Mouse (Mus musculus) left cerebral cortex, postnatal 36 days (tissue): ENCODE measurements around the gene Ttc17. TPM values are rescaled to one million over a fixed set of nuclear protein-coding genes. Genes with fewer than 3 reads are reported as not detected.

Experiments
- DNase-seq, 2 experiments: peaks; one replicate each; pipeline ENCODE4 v3.0.0; 2021 to 2022; ENCODE audit warnings: low spot score in 2 of 2, mixed read lengths in 1 of 2
- intact Hi-C: fragments of 180-260 bp; cut with DNase I; formaldehyde crosslinking; loops from one replicate; pipeline ENCODE4 v1.15.1; 2025
- total RNA-seq, 2 experiments: library from RNA; stranded (reverse); gene quantifications; 2 replicates each; pipeline ENCODE4 v1.2.3; 2021

The Ttc17 gene
- total RNA-seq, 2 experiments from 2014 or later, result 30.3 to 37.4 TPM

DNA sequence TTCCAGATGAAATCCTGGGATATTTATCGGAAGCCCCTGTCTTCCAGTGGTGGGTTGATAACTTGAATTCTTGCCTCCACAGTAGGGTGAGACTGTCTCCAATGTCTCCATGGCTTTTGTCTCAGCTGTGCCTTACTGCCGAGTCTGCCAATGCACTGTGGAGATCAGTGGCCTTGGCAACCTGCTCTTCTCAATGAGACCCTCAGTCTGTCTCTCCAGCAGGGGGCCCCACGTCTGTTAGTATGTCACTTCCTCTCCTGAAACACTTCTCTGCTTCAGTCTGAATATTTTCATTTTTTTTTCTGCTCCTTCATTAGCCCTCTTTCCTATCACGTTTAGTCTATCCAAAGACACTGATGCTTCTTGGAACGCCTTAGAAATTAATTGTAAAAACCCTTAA, 90.0 kb downstream of the Ttc17 start:
- intact Hi-C loops, result no loop called here
- no peak for DNase-seq

DNA sequence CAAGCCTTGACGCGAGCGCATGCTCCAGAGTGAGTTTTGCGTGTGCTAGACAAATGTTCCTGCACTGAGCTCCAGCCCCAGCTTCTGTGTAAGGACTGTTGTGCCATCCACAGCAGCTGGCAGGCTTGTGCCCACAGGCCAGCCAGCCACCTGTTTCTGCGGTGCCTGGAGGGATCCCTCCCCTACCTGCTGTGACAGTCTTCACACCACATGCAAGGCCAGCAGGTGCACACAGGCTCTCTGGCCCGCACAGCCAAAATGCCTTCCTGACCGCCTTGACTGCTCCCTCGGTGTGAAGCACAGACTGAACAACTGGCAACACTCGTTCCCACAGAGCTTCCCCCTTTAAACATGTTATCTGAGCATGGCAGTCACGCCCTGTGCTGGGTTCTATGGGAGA, 102.5 kb downstream of the Ttc17 start:
- no peak for DNase-seq
- intact Hi-C loops, result no loop called here

DNA sequence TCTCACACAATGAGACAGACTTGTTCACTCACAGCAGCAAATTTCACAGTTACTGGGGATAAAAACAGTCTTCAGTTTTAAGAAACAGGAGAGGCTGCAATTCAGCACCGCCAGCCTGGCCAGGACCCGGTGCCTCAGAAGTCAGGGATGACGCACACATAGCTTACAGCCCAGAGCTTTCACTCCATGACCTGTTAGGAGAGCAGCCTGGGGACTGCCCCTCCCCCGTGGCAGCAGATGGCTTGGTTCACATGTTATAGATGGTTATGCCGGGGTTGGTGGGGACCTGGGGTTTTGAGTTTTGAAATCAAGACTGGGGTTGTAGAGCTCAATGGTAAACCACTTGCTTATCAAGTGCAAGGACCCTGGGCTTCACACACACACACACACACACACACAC, 104.1 kb downstream of the Ttc17 start:
- no peak for DNase-seq
- intact Hi-C loops, result no loop called here

DNA sequence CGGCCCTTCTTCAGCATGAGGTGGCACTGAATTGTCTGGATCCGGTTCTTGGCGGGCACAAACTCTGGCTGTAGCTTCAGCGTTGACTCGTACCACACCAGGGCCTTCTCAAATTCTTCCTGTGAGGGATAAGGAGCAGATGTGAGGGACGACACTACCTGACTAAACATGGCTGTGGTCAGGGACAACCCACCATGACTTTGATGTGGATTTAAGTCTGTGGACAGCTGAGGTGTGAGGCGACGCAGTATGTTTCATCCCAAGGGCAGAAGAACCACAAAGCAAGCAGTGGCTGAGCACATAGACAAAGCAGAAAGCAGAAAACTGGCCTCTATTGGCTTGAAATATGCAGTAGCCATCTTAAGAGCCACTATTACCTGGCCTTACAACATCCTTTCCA, 104.7 kb downstream of the Ttc17 start:
- no peak for DNase-seq

DNA sequence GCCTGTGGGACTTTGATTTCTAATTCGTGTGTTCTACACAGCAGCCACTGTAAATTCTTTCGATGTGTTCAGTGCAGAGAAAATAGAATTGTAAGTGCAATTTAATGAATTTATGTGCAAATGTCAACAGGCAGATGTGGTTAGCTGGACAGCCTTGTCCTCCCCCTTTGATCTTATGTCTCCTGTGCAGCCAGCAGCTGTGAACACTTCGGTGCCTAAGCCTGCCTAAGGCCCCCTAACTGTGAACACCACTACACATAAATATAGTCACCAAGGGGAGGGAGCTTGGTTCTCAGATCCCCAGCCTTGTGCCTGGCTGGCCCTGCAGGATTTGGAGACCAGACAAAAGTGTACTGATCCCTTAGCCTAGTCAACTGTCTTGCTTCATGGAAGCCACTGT, 109.0 kb downstream of the Ttc17 start:
- DNase-seq, result no peak
- intact Hi-C loops, result no loop called here

More for the DNA sequence above, 104.7 kb downstream of the Ttc17 start:
- intact Hi-C loops, result no loop called here

DNA sequence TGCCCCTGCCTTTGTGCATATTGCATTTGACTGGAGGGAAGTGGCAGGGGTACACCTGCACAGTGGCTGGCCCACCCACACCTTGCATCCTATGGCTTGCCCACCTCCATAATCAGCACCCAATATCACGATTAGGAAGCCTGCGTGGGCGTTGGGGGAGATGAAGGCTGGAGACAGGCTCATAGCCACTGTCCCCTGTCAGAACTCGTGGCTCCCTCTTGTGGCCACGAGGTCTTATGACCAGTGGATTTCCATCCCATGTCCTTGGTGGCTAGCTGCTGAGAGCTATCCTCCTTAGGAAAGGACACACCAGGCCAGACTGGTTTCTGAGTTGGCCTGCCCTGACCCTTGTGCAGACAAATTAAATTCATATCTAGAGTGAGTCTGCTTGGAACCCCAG, 116.0 kb downstream of the Ttc17 start:
- intact Hi-C loops, result loop anchor here (1.0 to 5.0 kb wide), 2 partner anchors 36 to 253 kb away; no protein-coding TSS in a partner anchor
- DNase-seq, result peak; percentile 78

DNA sequence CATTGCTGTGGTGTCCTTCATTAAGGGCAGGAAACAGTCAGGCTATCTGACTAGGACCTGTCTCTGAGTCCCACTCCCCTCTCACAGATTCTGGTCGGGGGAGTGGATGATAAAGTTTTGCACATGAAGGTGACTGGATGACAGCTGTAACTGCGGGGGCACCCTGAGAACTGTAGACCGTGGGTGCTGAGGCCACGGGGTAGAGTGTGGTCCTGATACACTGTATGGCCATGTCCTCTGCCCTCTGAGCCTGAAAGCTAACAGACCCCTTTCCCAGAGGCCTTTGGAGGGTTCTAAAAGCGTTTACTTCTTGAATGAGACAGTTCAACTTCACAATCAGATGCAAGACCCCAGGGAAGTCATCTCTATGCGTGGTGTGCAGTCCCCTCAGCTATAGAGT, 116.8 kb downstream of the Ttc17 start:
- intact Hi-C loops, result loop anchor here (1.0 to 5.0 kb wide), 2 partner anchors 35 to 252 kb away; no protein-coding TSS in a partner anchor
- DNase-seq, result no peak

DNA sequence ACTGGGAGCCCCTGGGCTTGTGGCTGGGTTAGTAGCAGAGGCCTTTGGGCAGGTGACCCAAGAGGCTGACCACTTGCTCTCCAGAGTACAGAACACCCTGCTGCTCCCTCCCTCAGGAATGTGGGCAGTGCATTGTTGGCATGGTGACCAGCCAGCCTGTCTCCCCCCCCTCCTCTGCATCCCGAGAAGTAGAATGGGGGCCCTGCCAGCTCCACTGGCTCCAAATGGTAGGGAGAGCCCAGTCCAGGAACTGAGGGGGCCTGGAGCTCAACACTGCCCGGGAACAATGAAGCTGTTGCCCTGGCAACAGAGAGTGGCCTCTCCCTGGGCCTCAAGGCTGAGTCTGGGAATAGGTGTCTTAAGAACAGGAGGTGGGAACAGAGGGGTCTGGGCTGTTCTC, 117.3 kb downstream of the Ttc17 start:
- intact Hi-C loops, result no loop called here
- DNase-seq, result peak; percentile 15 to 33

DNA sequence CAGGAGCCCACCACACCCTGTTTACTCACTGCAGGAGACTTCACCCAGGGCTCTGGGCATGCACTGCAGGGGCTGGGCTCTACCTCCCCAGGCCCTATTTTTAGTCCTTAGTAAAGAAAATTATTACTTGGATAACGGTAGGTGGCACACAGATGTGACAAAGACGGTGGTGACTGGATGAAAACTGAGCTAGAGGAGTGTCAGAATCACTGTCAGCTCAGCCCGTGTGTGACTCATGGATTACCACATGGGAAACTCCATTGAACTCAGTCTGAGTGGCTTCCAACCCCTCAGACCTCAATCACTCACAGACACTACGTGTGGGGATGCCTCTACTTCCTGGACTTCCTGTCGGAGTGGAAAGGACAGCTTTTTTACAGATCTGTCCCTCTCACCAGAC, 118.4 kb downstream of the Ttc17 start:
- no peak for DNase-seq
- intact Hi-C loops, result no loop called here

DNA sequence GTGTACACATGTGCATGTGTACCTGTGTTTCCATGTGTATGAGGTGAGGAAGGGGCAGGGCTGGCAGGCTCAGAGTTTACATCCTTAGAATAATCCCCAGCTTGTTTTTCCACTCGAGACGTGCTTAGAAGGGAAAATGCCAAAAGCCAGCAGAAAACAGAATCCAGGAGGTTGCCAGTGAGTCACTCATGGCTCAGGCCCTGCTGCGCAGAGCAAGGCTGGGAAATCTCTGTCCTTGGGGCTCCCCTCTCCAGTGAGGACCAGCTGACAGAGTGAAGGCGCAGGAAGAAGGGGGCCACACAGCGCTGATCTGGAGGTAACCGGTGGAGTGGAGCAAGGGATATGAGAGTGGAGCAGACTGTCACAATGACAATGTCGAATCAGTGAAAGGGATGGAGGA, 119.1 kb downstream of the Ttc17 start:
- intact Hi-C loops, result no loop called here
- DNase-seq, result peak in 1 of 2 experiments; percentile 24

DNA sequence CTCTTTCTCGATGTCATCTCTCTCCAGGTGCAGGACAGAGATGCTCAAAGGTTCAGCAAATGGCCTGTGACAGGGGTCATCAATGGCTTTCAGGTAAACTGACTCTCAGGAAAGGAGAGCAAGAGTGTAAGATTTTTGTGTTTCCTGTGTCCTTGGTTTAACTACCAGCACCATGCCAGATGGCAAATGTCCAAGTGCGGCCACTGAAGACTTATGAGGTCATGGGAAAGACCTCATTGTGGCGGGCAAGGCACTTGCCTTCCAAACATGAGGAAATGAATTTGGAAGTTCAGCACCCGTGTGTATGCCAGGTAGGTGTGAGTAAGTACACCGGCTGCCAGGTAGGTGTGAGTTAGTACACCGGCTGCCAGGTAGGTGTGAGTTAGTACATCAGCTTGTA, 123.0 kb downstream of the Ttc17 start:
- DNase-seq, result no peak
- intact Hi-C loops, result no loop called here

DNA sequence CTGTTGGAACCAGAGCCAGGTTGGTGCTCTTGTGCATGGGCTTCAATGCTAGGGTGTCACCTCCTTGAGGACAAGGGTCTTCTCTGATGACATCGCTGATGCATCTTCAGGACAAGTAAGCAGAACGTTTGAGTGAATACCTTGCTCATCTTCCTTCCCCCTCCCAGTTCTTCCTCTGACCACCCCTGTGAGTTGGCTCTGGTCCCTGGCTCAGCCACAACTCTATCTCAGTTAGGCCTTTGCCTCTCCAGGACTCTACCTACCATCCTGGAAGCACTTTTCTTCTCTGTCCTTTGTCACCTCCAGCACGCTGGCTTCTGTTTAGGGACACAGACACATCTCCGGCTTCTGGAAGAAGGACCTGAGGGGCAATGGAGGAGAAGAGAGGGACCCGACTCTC, 126.9 kb downstream of the Ttc17 start:
- DNase-seq, result no peak
- intact Hi-C loops, result no loop called here

DNA sequence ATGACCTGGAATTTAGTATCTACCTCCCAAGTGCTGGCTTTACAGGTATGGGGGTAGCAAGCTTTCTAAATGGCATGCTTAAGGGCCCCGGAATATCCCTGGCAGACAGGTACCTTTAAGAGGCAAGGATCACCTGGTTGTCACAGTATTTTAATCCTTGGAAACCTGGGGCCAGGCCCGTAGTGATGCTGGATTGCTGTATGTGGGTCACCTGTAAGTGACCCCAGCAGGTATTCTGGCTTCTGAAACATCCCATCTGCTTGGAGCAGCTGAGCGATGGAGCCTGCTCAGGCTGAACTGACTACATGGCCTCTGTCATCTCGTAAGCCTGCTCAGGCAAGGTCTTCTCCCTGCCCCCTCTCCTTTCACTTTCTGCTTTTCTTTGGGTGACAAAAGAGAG, 130.4 kb downstream of the Ttc17 start:
- DNase-seq, result no peak
- intact Hi-C loops, result no loop called here

DNA sequence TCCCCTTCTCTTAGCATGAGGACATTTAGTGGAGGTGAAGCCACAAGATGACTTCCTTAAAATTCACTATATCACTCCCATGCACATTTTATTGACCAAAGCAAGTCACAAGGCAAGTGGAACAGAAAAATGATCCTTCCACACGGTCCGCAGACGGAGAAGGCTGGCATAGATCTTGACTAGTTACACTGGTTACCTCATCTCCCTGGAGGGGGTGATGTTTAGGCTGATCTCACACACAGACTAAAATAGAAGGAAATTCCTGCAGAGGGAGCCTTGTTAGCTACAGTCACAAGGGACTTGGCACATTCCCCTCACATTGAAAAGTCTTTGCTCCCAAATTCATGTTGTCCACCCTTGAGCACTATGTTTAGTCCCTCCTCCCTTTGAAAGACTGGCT, 130.8 kb downstream of the Ttc17 start:
- no peak for DNase-seq
- intact Hi-C loops, result no loop called here

DNA sequence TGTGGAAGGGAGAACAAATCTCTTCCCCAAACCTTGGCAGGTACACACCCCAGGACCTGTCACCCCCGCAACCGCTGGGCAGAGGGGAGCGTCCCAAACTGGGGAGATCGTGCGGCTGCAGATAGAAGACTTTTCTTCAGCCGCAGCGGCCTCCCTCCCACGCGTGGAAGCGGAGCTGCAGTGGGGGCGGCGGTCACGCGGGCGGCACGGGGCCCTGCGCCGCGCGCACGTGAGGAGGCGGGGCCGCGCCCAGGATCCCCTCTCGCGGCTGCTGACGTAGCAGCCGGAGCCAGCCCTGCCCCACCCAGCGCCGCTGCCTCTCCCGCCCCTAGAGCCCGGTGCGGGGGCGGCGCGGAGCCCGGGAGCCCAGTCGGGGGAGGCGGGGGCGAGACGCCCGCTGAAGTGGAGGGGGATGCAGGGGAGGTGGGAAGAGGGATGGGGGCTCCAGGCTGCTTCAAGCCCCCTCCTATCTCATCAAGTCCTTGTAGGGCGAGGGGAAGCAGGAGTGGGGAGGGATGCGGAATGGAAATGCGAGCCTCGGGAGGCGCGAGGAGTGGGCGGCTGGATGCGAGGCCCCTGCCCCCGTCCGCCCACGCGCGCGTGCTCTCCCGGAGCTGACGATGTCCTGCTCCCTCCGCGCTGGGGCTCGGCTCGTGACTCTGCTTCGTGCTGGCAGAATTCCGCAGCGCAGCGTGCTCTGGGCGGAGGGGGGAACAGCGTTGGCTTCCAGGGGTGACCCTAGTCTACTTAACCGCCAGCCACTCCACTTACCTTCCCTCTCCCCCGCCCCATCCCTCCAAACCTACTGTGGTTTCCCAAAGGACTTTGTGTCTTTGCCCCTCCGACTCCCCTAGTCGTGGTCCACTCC, 133.1 kb downstream of the Ttc17 start:
- intact Hi-C loops, result loop anchor here (2.0 kb wide), 1 partner anchor 31 kb away; no protein-coding TSS in a partner anchor

DNA sequence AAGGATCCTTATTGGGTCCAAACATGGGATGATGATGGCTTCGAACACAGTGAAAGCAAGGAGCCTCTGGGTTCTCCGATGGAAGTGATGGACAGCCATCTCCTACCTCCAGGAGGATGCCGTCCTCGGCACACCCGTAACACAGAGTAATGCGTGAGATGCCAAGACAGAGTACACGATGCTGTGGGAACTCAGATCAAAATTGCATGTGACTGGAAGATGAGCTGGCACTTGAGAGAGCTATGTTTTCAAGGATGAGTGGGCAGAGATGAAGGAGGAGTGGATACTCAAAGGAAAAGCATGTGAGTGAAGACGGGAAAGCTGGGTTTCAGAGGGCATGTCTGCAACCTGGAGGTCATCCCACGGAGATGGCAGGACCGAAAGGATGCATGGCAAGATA, 135.3 kb downstream of the Ttc17 start:
- intact Hi-C loops, result no loop called here
- DNase-seq, result peak in 1 of 2 experiments; percentile 22

More for the DNA sequence above, 133.1 kb downstream of the Ttc17 start:
- peak; percentile 86 to 93 for DNase-seq

DNA sequence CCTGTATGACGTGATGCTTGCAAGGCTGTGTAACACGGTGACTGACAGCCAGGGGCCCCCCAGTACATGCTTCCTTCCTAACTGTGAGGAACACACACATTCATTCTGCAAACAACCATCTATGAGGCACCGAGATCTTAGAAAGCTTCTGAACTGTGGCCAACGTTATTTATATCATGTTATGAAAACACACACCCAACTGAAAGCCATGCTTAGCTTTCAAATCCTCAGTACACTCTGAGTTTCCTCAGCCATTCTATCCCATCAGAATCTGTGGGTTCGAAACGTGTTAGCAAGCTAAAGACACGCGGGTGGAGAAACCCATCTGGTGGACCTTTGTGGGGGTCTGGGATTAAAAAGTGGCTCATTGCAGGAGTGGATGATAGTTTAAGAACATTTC, 137.7 kb downstream of the Ttc17 start:
- DNase-seq, result no peak
- intact Hi-C loops, result no loop called here

DNA sequence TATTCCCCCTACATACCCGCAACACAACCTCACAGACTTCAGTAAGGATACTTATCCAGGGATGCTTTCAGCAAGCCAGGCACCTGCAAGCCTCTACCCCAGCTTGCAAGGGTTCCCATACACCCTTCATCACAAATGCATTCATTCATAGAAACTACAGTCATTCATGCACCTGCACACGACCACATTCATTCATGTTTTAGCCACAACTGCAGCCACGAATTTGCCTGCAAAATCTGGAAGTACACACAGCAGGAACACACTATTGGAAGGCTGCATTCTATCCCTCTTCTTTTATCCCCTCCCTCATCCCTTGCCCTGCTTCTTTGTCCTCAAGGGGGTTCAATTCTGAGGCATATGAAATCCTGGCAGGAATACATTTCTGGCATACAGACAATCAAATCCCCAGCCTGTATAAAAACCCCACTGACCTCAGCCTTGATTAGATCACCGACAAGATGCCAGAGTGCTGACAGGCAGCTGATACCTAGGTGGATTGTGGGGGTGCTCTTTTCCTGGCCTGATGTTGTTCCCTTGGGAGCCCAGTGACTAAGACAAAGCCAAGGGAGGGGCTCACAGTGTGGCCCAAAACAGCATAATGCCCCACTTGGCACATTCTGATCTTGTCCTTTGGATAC, 139.2 kb downstream of the Ttc17 start:
- no peak for DNase-seq
- intact Hi-C loops, result no loop called here

DNA sequence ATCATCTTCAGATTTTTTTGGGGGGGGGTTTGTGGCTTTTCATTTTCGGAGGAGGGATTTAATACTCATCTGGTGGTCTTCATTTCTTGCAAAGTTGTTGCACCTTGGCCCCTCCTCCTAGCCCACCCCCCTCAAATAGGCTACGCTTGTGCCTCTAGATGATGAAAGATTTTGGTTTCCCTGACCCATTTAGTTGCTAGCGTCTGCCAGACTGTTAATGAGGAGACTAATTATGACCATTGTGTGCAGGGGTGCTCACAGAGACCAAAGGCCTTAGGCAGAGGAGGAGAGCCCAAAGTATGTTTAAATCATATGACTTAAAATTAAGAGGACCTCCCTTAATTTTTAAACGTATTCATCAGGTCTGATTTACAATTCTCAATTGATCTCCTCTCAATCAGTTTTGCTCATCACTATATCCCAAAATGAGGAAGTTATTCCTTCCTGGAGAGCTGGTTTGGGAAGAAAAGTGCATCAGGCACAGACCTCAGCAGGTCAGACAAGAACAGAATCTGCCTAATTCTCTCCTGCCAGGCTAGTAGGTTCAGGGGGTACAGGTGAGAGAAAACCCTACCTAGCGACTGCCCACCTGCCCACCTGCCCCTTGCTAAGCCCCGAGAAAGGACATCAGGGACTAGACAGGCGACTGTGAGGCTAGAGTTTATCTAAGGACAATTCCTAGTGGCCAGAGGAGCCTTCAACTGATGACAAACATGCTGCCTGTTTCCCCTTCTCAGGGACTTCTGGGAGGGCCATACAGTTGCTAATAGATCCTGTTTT, 139.9 kb downstream of the Ttc17 start:
- no peak for DNase-seq

More for the DNA sequence above, 139.9 kb downstream of the Ttc17 start:
- intact Hi-C loops, result no loop called here
